Mouse (Mus musculus): Measurements from ENCODE around the gene Ercc1. TPM values are rescaled to one million over a fixed set of nuclear protein-coding genes. Genes with fewer than 3 reads are reported as not detected.
A peak's percentile ranks its signal among the peaks of the same experiment; 100 is the strongest.

Ercc1 gene
- polyA plus RNA-seq, 1 experiment from 2014 or later, result 86.0 TPM

DNA sequence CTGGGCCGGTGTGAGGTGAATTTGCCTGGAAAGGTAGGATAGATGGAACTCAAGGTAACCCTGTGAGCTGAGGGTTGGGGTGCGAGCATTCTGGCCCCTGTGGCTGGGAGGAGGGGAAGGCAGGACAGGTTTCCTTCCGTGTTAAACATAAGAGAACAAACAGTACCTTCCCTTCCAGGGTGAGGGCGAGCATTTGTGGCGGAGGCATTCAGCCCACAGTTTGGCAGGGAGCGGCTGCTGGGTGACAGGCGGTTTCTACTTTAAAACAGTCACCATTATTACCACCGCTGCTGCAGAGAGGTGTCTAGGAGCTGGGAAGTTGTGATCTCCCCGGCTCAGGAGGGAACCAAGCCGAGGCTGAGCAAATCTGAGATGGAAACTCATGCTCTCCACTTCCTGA lies 7.5 kb upstream of the Ercc1 start:
- no peak overlapping the region for H3K4me2 ChIP-seq (replicated peaks; ENCODE audit: low read depth, low read length)
- no peak overlapping the region for H3K9ac ChIP-seq (replicated peaks; ENCODE audit: low read depth, low read length)
- no peak overlapping the region for H3K4me3 ChIP-seq (ENCODE audit: low read depth, low read length)
- peaks cover 11% of the 10 kb centered on the region for H3K4me1 ChIP-seq (ENCODE audit: control insufficient read depth, insufficient read depth, low read length)
- no peaks in the 10 kb centered on the region for H3K9me3 ChIP-seq (ENCODE audit: control insufficient read depth, low read depth, low read length)
- WGBS, result 59% methylated on average over 10 of the region's 10 CpGs
- no peak overlapping the region for H3K27ac ChIP-seq (ENCODE audit: low read length)
- no peak for ATAC-seq (ENCODE audit: insufficient number of reproducible peaks, insufficient read depth, low FRiP score, low read depth)
- H3K27me3 ChIP-seq (ENCODE audit: control insufficient read depth, insufficient read depth, low read length), result no peaks in the 10 kb centered on the region
- H3K36me3 ChIP-seq (ENCODE audit: control insufficient read depth, insufficient read depth, low read length), result no peaks in the 10 kb centered on the region

DNA sequence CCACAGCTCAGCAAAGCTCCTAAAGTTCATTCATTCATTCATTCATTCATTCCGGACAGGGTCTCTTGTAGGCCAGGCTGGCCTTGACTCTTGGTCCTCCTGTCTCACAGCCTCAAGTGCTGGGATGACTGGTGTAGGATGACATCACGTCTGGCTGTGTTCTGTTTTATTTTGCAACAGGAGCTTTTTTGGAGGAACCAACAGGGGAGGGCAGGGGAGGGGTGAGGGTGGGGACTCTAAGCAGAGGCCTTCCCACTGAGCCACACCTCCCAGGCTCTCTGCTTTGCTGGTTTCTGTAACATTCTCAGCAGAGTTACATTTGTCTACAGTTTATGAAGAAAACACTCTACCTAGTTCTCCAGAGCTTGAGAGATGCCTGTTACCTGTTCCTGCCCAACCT lies 6.5 kb upstream of the Ercc1 start:
- H3K4me1 ChIP-seq (ENCODE audit: control insufficient read depth, insufficient read depth, low read length), result peaks cover 13% of the 10 kb centered on the region
- H3K36me3 ChIP-seq (ENCODE audit: control insufficient read depth, insufficient read depth, low read length), result no peaks in the 10 kb centered on the region
- no peak for ATAC-seq (ENCODE audit: insufficient number of reproducible peaks, insufficient read depth, low FRiP score, low read depth)
- no peak overlapping the region for H3K9ac ChIP-seq (replicated peaks; ENCODE audit: low read depth, low read length)
- H3K27me3 ChIP-seq (ENCODE audit: control insufficient read depth, insufficient read depth, low read length), result no peaks in the 10 kb centered on the region
- no peaks in the 10 kb centered on the region for H3K9me3 ChIP-seq (ENCODE audit: control insufficient read depth, low read depth, low read length)
- no peak overlapping the region for H3K4me2 ChIP-seq (replicated peaks; ENCODE audit: low read depth, low read length)
- no peak overlapping the region for H3K4me3 ChIP-seq (ENCODE audit: low read depth, low read length)
- WGBS, result 56% methylated on average over 2 of the region's 2 CpGs
- no peak overlapping the region for H3K27ac ChIP-seq (ENCODE audit: low read length)

- WGBS, result 67% methylated on average over 7 of the region's 7 CpGs
These were observed 6.0 kb upstream of the Ercc1 start for GRCm38 (mm10) chr7:19338596-19338995.

DNA sequence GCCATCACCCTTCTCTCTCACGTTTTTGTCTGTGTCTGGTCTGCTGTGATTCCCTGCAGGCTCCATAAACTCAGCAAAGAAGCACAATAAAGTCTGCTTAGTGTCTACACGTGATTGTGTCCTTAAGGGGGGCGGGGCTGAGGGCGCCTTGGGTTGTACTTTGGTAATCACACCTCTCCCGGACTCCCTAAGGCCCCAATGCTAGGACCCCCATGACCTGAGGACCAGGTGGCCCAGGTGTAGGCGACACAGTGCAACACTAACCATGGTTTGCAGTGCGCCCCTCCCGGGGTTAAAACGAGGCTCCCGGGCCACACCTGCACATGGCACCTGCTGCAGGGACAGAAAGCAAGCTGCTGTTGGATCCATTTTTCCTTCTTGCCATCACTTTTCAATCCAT lies 3.3 kb upstream of the Ercc1 start:
- Histone ChIP-seq H3K27me3 (ENCODE audit: control insufficient read depth, insufficient read depth, low read length) (no peaks in the 10 kb centered on the region), H3K36me3 (ENCODE audit: control insufficient read depth, insufficient read depth, low read length) (no peaks in the 10 kb centered on the region), H3K4me2 (replicated peaks; ENCODE audit: low read depth, low read length) (peak overlapping the region; percentile 95), H3K4me3 (ENCODE audit: low read depth, low read length) (0 out of 2 replicates have a peak overlapping the region, but pooled peaks have one; percentile 46), H3K9ac (replicated peaks; ENCODE audit: low read depth, low read length) (no peak overlapping the region), H3K9me3 (ENCODE audit: control insufficient read depth, low read depth, low read length) (no peaks in the 10 kb centered on the region), H3K4me1 (ENCODE audit: control insufficient read depth, insufficient read depth, low read length) (peaks cover 25% of the 10 kb centered on the region), H3K27ac (ENCODE audit: low read length) (no peak overlapping the region)
- no peak for ATAC-seq (ENCODE audit: insufficient number of reproducible peaks, insufficient read depth, low FRiP score, low read depth)
- 16% methylated on average over 10 of the region's 10 CpGs for WGBS

More at GRCm38 (mm10) chr7:19338596-19338995, 6.0 kb upstream of the Ercc1 start:
- no peak overlapping the region for H3K4me2 ChIP-seq (replicated peaks; ENCODE audit: low read depth, low read length)
- no peaks in the 10 kb centered on the region for H3K9me3 ChIP-seq (ENCODE audit: control insufficient read depth, low read depth, low read length)
- H3K27ac ChIP-seq (ENCODE audit: low read length), result no peak overlapping the region
- H3K27me3 ChIP-seq (ENCODE audit: control insufficient read depth, insufficient read depth, low read length), result no peaks in the 10 kb centered on the region
- ATAC-seq (ENCODE audit: insufficient number of reproducible peaks, insufficient read depth, low FRiP score, low read depth), result no peak
- no peak overlapping the region for H3K9ac ChIP-seq (replicated peaks; ENCODE audit: low read depth, low read length)
- H3K4me1 ChIP-seq (ENCODE audit: control insufficient read depth, insufficient read depth, low read length), result peaks cover 13% of the 10 kb centered on the region
- H3K4me3 ChIP-seq (ENCODE audit: low read depth, low read length), result no peak overlapping the region
- no peaks in the 10 kb centered on the region for H3K36me3 ChIP-seq (ENCODE audit: control insufficient read depth, insufficient read depth, low read length)

DNA sequence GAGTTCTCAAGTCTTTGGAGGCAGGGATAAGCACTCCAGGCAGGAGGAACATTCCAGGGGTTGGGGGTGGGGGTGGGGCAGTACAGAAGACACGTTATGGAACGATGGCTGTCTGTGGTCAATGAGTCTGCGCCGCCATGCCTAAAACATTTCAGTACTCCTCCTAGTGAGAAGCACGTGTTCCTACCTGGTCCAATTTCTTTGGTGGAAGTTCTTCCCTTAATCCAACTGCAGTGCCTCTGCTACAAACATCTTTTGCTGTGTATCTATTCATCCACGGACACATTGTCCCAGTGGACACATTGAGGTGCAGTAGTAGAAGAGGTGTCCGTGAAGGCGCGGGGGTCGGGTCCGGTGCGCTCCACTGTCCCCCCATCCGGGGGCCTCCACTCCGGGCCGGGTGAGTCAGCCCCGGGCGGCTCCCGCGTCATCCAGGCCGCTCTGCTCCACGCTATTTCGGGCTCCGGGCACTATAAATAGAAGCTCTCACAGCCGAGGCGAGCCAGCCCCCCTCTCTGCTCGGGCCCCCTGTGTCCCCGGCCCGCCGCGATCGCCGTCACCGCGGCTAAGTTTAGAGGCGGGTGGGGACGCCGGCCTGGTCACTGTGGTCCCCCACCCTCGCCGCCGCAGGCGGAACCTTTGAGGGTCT lies 2.7 kb upstream of the Ercc1 start:
- Histone ChIP-seq H3K36me3 (ENCODE audit: control insufficient read depth, insufficient read depth, low read length) (no peaks in the 10 kb centered on the region), H3K4me2 (replicated peaks; ENCODE audit: low read depth, low read length) (peak overlapping the region; percentile 95), H3K4me1 (ENCODE audit: control insufficient read depth, insufficient read depth, low read length) (peaks cover 25% of the 10 kb centered on the region), H3K27me3 (ENCODE audit: control insufficient read depth, insufficient read depth, low read length) (no peaks in the 10 kb centered on the region), H3K27ac (ENCODE audit: low read length) (peak overlapping the region; percentile 39; the same call in 1 of the 2 replicates), H3K9ac (replicated peaks; ENCODE audit: low read depth, low read length) (peak overlapping the region; percentile 31; the same call in 1 of the 2 replicates), H3K4me3 (ENCODE audit: low read depth, low read length) (peak overlapping the region; percentile 46), H3K9me3 (ENCODE audit: control insufficient read depth, low read depth, low read length) (no peaks in the 10 kb centered on the region)
- ATAC-seq (ENCODE audit: insufficient number of reproducible peaks, insufficient read depth, low FRiP score, low read depth), result peak; percentile 2; the same call in 1 of the 2 replicates
- WGBS, result under 1% methylated on average over 41 of the region's 41 CpGs

DNA sequence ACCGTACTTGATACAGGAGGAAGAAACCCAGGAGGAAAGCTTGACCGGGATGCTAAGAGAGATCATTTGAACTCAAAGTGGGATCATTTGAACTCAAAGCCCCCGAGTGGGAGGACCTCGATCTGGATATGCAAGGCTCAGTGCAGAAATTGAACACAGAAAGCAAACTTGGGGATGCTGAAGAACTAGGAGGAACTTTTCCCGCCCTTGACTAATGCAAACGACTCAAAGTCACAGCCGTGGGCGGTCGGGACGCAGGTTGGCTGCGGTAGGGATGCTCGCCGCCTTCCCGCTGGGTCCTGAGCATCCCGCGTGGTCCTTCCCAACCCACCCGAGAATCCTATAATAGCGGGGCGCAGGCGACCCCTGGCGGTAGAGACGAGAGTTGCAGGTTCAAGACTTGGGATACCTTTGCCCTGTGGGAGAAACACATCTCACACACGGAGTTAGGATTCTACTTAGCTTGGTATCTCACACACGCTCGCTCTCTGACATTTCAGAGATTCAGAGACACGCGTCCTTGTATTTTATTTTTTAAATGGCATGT lies 2.0 kb upstream of the Ercc1 start:
- WGBS, result 2% methylated on average over 27 of the region's 27 CpGs
- Histone ChIP-seq H3K36me3 (ENCODE audit: control insufficient read depth, insufficient read depth, low read length) (no peaks in the 10 kb centered on the region), H3K4me1 (ENCODE audit: control insufficient read depth, insufficient read depth, low read length) (peaks cover 25% of the 10 kb centered on the region), H3K27ac (ENCODE audit: low read length) (peak overlapping the region; percentile 39; the same call in 1 of the 2 replicates), H3K4me3 (ENCODE audit: low read depth, low read length) (peak overlapping the region; percentile 46), H3K27me3 (ENCODE audit: control insufficient read depth, insufficient read depth, low read length) (no peaks in the 10 kb centered on the region), H3K4me2 (replicated peaks; ENCODE audit: low read depth, low read length) (peak overlapping the region; percentile 95), H3K9ac (replicated peaks; ENCODE audit: low read depth, low read length) (peak overlapping the region; percentile 31; the same call in 1 of the 2 replicates), H3K9me3 (ENCODE audit: control insufficient read depth, low read depth, low read length) (no peaks in the 10 kb centered on the region)
- ATAC-seq (ENCODE audit: insufficient number of reproducible peaks, insufficient read depth, low FRiP score, low read depth), result no peak

- H3K9ac ChIP-seq (replicated peaks; ENCODE audit: low read depth, low read length), result no peak overlapping the region
- ATAC-seq (ENCODE audit: insufficient number of reproducible peaks, insufficient read depth, low FRiP score, low read depth), result no peak
- H3K27me3 ChIP-seq (ENCODE audit: control insufficient read depth, insufficient read depth, low read length), result no peaks in the 10 kb centered on the region
- peaks cover 4% of the 10 kb centered on the region; the same call in 1 of the 2 replicates for H3K36me3 ChIP-seq (ENCODE audit: control insufficient read depth, insufficient read depth, low read length)
- no peaks in the 10 kb centered on the region for H3K9me3 ChIP-seq (ENCODE audit: control insufficient read depth, low read depth, low read length)
- under 1% methylated on average over 11 of the region's 11 CpGs for WGBS
- peaks cover 25% of the 10 kb centered on the region for H3K4me1 ChIP-seq (ENCODE audit: control insufficient read depth, insufficient read depth, low read length)
- no peak overlapping the region for H3K27ac ChIP-seq (ENCODE audit: low read length)
- no peak overlapping the region; the same call in 1 of the 2 replicates for H3K4me2 ChIP-seq (replicated peaks; ENCODE audit: low read depth, low read length)
- H3K4me3 ChIP-seq (ENCODE audit: low read depth, low read length), result no peak overlapping the region
These were observed 1.3 kb upstream of the Ercc1 start for GRCm38 (mm10) chr7:19343210-19343808.

- Histone ChIP-seq H3K4me2 (replicated peaks; ENCODE audit: low read depth, low read length) (peak overlapping the region; percentile 82), H3K27ac (ENCODE audit: low read length) (peak overlapping the region; percentile 62; the same call in 1 of the 2 replicates), H3K27me3 (ENCODE audit: control insufficient read depth, insufficient read depth, low read length) (no peaks in the 10 kb centered on the region), H3K9me3 (ENCODE audit: control insufficient read depth, low read depth, low read length) (no peaks in the 10 kb centered on the region), H3K36me3 (ENCODE audit: control insufficient read depth, insufficient read depth, low read length) (peaks cover 11% of the 10 kb centered on the region; the same call in 1 of the 2 replicates), H3K4me3 (ENCODE audit: low read depth, low read length) (peak overlapping the region; percentile 47), H3K4me1 (ENCODE audit: control insufficient read depth, insufficient read depth, low read length) (peaks cover 25% of the 10 kb centered on the region), H3K9ac (replicated peaks; ENCODE audit: low read depth, low read length) (peak overlapping the region; percentile 34)
- ATAC-seq (ENCODE audit: insufficient number of reproducible peaks, insufficient read depth, low FRiP score, low read depth), result peak; percentile 94
- under 1% methylated on average over 31 of the region's 31 CpGs for WGBS
These were observed 427 bp downstream of the Ercc1 start for GRCm38 (mm10) chr7:19344938-19345471.
